Mouse (Mus musculus): ENCODE data around the gene Nek4. TPM values are rescaled to one million over a fixed set of nuclear protein-coding genes. Genes with fewer than 3 reads are reported as not detected.

Gene Nek4
- 10 to 100 TPM in 25 of 26 experiments, 1 to 10 TPM in 1; 7.6 to 34.8 (median 22.2) TPM for total RNA-seq (2018; cell fraction: chromatin; rRNA removed)
- total RNA-seq (2018; cell fraction: cytosol; rRNA removed): 1 to 10 TPM; 4.3 to 9.4 (median 7.5) TPM
- total RNA-seq (2018; cell fraction: nucleus; rRNA removed): 10 to 100 TPM in 16 of 26 experiments, 1 to 10 TPM in 10; 4.9 to 25.4 (median 13.4) TPM
- 5.6 to 7.4 TPM (median 5.9 TPM) in 3 replicates for polyA plus RNA-seq (2018)

DNA sequence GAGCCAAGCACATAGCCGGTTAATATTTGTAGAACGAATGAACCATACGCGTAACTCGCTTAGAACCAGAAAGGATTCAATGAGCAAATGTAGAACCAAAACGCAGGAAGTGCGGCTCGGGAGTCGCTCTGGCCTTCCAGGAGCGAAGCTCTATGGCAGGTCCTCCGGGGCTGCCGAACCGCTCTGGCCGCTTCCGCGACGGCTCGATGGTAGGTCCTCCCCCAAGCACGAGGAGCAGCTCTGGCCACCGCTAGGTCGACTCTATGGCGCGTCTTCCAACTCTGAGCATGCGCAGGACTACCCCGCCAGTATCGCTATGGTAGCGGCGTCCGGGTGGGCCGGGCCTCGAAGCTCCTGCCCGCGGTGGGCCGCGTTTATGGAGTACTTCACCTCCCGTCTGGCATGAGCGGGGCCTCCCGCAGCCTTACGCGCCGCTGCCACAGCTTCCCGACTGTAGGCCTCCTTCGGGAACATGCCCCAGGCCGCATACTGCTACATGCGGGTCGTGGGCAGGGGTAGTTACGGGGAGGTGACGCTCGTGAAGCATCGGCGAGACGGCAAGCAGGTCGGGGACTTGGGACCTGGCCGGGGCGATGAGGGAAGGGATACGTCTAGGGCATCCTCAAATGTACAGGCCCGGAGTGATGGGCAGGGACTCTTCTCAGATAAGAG, at the start of gene Nek4:
Gene Nek4, plus strand, starts transcription at position 224 of the 672 bp plus-strand sequence.
- Histone ChIP-seq H3K79me2 (ENCODE audit: inconsistent target) (no peaks in the 10 kb centered on the region), H3K36me3 (ENCODE audit: inconsistent target) (no peaks in the 10 kb centered on the region), H3K27ac (peak within 1 kb of the TSS; percentile 21; the same call in 1 of the 2 replicates), H3K4me3 (ENCODE audit: inconsistent target) (peak within 1 kb of the TSS; percentile 66)
- WGBS (ENCODE audit: missing documents): under 1% methylated on average over 57 of the region's 57 CpGs

- H3K27ac ChIP-seq: no peak overlapping the region
- WGBS (ENCODE audit: missing documents): 87% methylated on average over 5 of the region's 5 CpGs
- H3K4me3 ChIP-seq (ENCODE audit: inconsistent target): no peak overlapping the region
- no peaks in the 10 kb centered on the region for H3K79me2 ChIP-seq (ENCODE audit: inconsistent target)
- no peaks in the 10 kb centered on the region for H3K36me3 ChIP-seq (ENCODE audit: inconsistent target)
Measured at GRCm38 (mm10) chr14:30902628-30903027, 48.5 kb upstream of the Nek4 start.

GRCm38 (mm10) chr14:30903036-30903435, 48.1 kb upstream of the Nek4 start:
- Histone ChIP-seq H3K79me2 (ENCODE audit: inconsistent target) (no peaks in the 10 kb centered on the region), H3K36me3 (ENCODE audit: inconsistent target) (no peaks in the 10 kb centered on the region), H3K27ac (no peak overlapping the region), H3K4me3 (ENCODE audit: inconsistent target) (no peak overlapping the region)
- 28% methylated on average over 2 of the region's 3 CpGs for WGBS (ENCODE audit: missing documents)

GRCm38 (mm10) chr14:30904307-30904706, 46.9 kb upstream of the Nek4 start:
- H3K36me3 ChIP-seq (ENCODE audit: inconsistent target): no peaks in the 10 kb centered on the region
- whole genome bisulfite sequencing (ENCODE audit: missing documents): 85% methylated on average over 8 of the region's 8 CpGs
- H3K4me3 ChIP-seq (ENCODE audit: inconsistent target): no peak overlapping the region
- H3K79me2 ChIP-seq (ENCODE audit: inconsistent target): no peaks in the 10 kb centered on the region
- no peak overlapping the region for H3K27ac ChIP-seq

GRCm38 (mm10) chr14:30906001-30906400, 45.2 kb upstream of the Nek4 start:
- WGBS (ENCODE audit: missing documents): 93% methylated on average over 6 of the region's 6 CpGs
- Histone ChIP-seq H3K4me3 (ENCODE audit: inconsistent target) (no peak overlapping the region), H3K79me2 (ENCODE audit: inconsistent target) (no peaks in the 10 kb centered on the region), H3K36me3 (ENCODE audit: inconsistent target) (no peaks in the 10 kb centered on the region), H3K27ac (no peak overlapping the region)

- Histone ChIP-seq H3K4me3 (ENCODE audit: inconsistent target) (no peak overlapping the region), H3K36me3 (ENCODE audit: inconsistent target) (no peaks in the 10 kb centered on the region), H3K79me2 (ENCODE audit: inconsistent target) (no peaks in the 10 kb centered on the region), H3K27ac (no peak overlapping the region)
- WGBS (ENCODE audit: missing documents): 57% methylated on average over 3 of the region's 3 CpGs
Measured at GRCm38 (mm10) chr14:30907814-30908265, 43.3 kb upstream of the Nek4 start.

- H3K36me3 ChIP-seq (ENCODE audit: inconsistent target): no peaks in the 10 kb centered on the region
- H3K79me2 ChIP-seq (ENCODE audit: inconsistent target): no peaks in the 10 kb centered on the region
- no peak overlapping the region for H3K4me3 ChIP-seq (ENCODE audit: inconsistent target)
- 85% methylated on average over 8 of the region's 8 CpGs for whole genome bisulfite sequencing (ENCODE audit: missing documents)
- H3K27ac ChIP-seq: no peak overlapping the region
Measured at GRCm38 (mm10) chr14:30911141-30911540, 40.0 kb upstream of the Nek4 start.

DNA sequence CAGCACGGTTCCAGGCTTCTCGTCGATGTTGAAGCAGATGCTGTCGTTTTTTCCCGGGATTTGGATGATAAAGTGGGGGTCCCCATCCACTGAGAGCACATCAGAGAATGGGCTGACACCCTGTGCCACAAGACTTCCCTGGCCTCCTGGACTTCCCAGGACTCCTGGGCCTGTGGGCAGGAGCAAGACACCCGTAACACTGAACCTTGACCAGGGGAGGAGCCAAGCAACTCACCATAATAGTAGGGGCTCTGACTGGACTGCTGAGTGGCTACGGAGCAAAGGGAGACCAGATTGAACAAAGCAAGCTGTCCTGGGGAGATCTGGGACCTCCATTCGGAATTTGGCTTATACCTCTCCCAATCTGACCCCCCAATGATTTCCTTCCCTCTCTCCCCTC, 38.5 kb upstream of the Nek4 start:
- Histone ChIP-seq H3K4me3 (ENCODE audit: inconsistent target) (no peak overlapping the region), H3K36me3 (ENCODE audit: inconsistent target) (no peaks in the 10 kb centered on the region), H3K27ac (no peak overlapping the region), H3K79me2 (ENCODE audit: inconsistent target) (no peaks in the 10 kb centered on the region)
- 87% methylated on average over 8 of the region's 8 CpGs for WGBS (ENCODE audit: missing documents)

DNA sequence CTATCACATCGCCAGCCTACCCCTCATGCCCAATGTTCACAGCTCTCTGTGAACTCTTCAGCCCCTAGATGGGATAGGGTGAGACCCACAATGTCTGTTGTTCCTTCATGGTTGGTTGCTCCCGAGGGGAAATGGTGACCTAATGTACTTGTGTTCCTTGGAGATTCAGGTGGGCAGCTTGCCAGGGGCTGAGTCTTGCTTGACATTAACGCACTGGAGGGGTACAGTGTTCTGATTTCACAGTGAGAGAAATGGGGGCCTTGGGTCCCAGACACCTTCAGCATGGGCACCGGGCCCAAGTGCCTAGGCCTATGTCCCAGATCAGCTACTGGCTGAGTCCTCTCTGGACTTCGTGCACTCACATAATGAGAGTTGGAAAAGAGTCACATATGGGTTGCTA, 37.8 kb upstream of the Nek4 start:
- 87% methylated on average over 5 of the region's 5 CpGs for WGBS (ENCODE audit: missing documents)
- H3K79me2 ChIP-seq (ENCODE audit: inconsistent target): no peaks in the 10 kb centered on the region
- H3K27ac ChIP-seq: no peak overlapping the region
- H3K36me3 ChIP-seq (ENCODE audit: inconsistent target): no peaks in the 10 kb centered on the region
- no peak overlapping the region for H3K4me3 ChIP-seq (ENCODE audit: inconsistent target)

DNA sequence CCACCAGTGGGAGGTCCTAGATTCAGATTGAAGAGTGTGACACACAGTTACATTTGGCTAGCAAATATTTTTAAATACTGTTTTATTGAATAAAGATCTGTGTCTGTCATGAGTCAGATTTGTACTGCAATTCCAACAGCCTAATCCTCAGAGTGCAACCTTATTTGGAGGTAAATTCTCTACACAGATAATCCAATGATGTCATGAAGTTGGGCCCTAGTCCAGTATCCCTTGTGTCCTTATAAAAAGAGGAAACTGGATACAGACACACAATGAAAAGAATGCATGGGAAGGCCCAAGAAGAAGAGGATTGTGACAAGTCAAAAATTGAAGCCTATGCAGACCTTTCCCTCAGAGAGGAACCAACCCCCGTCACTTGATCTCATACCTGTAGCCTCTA, 34.7 kb upstream of the Nek4 start:
- no peak overlapping the region for H3K4me3 ChIP-seq (ENCODE audit: inconsistent target)
- H3K36me3 ChIP-seq (ENCODE audit: inconsistent target): no peaks in the 10 kb centered on the region
- H3K79me2 ChIP-seq (ENCODE audit: inconsistent target): no peaks in the 10 kb centered on the region
- 69% methylated on average over 1 of the region's 1 CpGs for WGBS (ENCODE audit: missing documents)
- H3K27ac ChIP-seq: no peak overlapping the region

DNA sequence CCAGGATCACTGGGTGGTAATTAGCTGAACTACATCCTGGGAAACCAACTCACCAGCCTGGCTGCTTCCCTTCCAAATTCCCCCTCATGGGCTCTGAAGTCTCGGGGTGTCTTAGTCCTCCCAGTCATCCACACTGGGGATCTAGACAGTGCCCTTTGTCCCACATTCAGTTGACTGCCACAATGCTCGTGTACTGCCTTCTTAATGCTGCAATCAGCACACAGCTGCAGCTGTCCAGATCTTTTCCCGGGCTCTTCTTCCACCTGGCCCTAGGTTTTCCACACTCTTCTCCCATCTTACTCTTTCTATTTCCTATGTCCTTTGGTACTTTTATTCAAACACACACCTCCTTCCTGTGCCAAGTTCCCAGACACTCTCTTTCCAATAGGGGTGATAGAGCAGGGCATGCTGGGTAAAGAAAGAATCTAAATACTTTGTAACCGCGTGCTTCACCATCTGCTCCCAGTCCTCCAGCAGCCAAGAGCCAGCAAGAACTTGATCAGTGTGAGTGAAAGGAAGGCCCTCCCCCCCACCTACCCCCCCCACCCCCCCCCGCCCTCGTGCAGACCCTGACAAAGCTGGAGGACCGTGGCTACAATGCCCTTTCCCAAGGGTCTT, 29.0 kb upstream of the Nek4 start:
- WGBS (ENCODE audit: missing documents): 76% methylated on average over 8 of the region's 8 CpGs
- Histone ChIP-seq H3K79me2 (ENCODE audit: inconsistent target) (no peaks in the 10 kb centered on the region), H3K4me3 (ENCODE audit: inconsistent target) (no peak overlapping the region), H3K36me3 (ENCODE audit: inconsistent target) (no peaks in the 10 kb centered on the region), H3K27ac (no peak overlapping the region)

GRCm38 (mm10) chr14:30923375-30924105, 27.6 kb upstream of the Nek4 start, which contains the start of gene Itih3:
Gene Itih3, minus strand, starts transcription at chr14:30923760.
- WGBS (ENCODE audit: missing documents): 61% methylated on average over 4 of the region's 6 CpGs
- no peak within 1 kb of the TSS for H3K27ac ChIP-seq

GRCm38 (mm10) chr14:30925492-30925891, 25.7 kb upstream of the Nek4 start:
- WGBS (ENCODE audit: missing documents): 97% methylated on average over 3 of the region's 3 CpGs
- no peak overlapping the region for H3K27ac ChIP-seq
- H3K36me3 ChIP-seq (ENCODE audit: inconsistent target): no peaks in the 10 kb centered on the region
- no peak overlapping the region for H3K4me3 ChIP-seq (ENCODE audit: inconsistent target)
- H3K79me2 ChIP-seq (ENCODE audit: inconsistent target): no peaks in the 10 kb centered on the region

More at GRCm38 (mm10) chr14:30923375-30924105, 27.6 kb upstream of the Nek4 start, which contains the start of gene Itih3:
- Histone ChIP-seq H3K79me2 (ENCODE audit: inconsistent target) (no peaks in the 10 kb centered on the region), H3K36me3 (ENCODE audit: inconsistent target) (no peaks in the 10 kb centered on the region), H3K4me3 (ENCODE audit: inconsistent target) (no peak within 1 kb of the TSS)

GRCm38 (mm10) chr14:30930386-30930785, 20.8 kb upstream of the Nek4 start:
- WGBS (ENCODE audit: missing documents): 91% methylated on average over 4 of the region's 4 CpGs

More at GRCm38 (mm10) chr14:30930386-30930785, 20.8 kb upstream of the Nek4 start:
- Histone ChIP-seq H3K4me3 (ENCODE audit: inconsistent target) (no peak overlapping the region), H3K36me3 (ENCODE audit: inconsistent target) (no peaks in the 10 kb centered on the region), H3K79me2 (ENCODE audit: inconsistent target) (no peaks in the 10 kb centered on the region), H3K27ac (no peak overlapping the region)
